Mouse (Mus musculus) bone marrow macrophage, adult 2 months (primary cell): Measurements from ENCODE around the gene Cpox.

Experiments
- CTCF ChIP-seq: IDR thresholded peaks from 2 replicates; pipeline ENCODE4 v1.5.1; 2012; ENCODE audit warnings: low read depth, mild to moderate bottlenecking, low read length, moderate library complexity
- POLR2A ChIP-seq: IDR thresholded peaks from 2 replicates; pipeline ENCODE4 v1.6.1; 2012; ENCODE audit warnings: mild to moderate bottlenecking, low read depth, low read length, borderline replicate concordance

- TF ChIP-seq CTCF (no peak), POLR2A (no peak)
Measured at GRCm38 (mm10) chr16:58738800-58739199, 68.7 kb downstream of the Cpox start.
